Mouse (Mus musculus) liver, postnatal 0 days (tissue): Measurements from ENCODE around the gene Ptgr1. TPM values are rescaled to one million over a fixed set of nuclear protein-coding genes. Genes with fewer than 3 reads are reported as not detected.
A peak's percentile ranks its signal among the peaks of the same experiment; 100 is the strongest.

Source experiments
- ATAC-seq: fragments of 200-750 bp; cut with Nextera tagmentation; 2 replicates; pipeline ENCODE4 v1.8.0; 2017; ENCODE audit warnings: mild to moderate bottlenecking, moderate library complexity
- DNase-seq: peaks from one replicate; pipeline ENCODE4 v3.0.0-alpha.2; 2016
- H3K27ac ChIP-seq: fragments of 300-500 bp; sonication (generic); 2 replicates; pipeline ENCODE4 v1.5.1; 2014; ENCODE audit warnings: antibody characterized with exemption, moderate library complexity, mild to moderate bottlenecking, low read depth
- H3K27me3 ChIP-seq: fragments of 300-500 bp; sonication (generic); 2 replicates; pipeline ENCODE4 v1.6.1; 2014; ENCODE audit warnings: low read length, control low read depth, mixed read lengths; ENCODE audit not compliant: insufficient read depth
- H3K36me3 ChIP-seq: fragments of 300-500 bp; sonication (generic); replicated peaks from 2 replicates; pipeline ENCODE4 v1.6.1; 2014; ENCODE audit warnings: mild to moderate bottlenecking, control low read depth, low read length, moderate library complexity, mixed read lengths; ENCODE audit not compliant: insufficient read depth
- H3K4me1 ChIP-seq: fragments of 300-500 bp; sonication (generic); 2 replicates; pipeline ENCODE4 v1.6.1; 2014; ENCODE audit warnings: antibody characterized with exemption, mild to moderate bottlenecking, control low read depth; ENCODE audit not compliant: insufficient read depth
- H3K4me2 ChIP-seq: fragments of 300-500 bp; sonication (generic); 2 replicates; pipeline ENCODE4 v1.6.1; 2014; ENCODE audit warnings: low read depth, mild to moderate bottlenecking, low read length, moderate library complexity, mixed read lengths
- H3K4me3 ChIP-seq: fragments of 300-500 bp; sonication (generic); 2 replicates; pipeline ENCODE4 v1.5.1; 2014; ENCODE audit warnings: low read depth, low read length
- H3K9ac ChIP-seq: fragments of 300-500 bp; sonication (generic); replicated peaks from 2 replicates; pipeline ENCODE4 v1.6.1; 2014; ENCODE audit warnings: mild to moderate bottlenecking, moderate library complexity
- H3K9me3 ChIP-seq: fragments of 300-500 bp; sonication (generic); 2 replicates; pipeline ENCODE4 v1.6.1; 2016; ENCODE audit warnings: mild to moderate bottlenecking, control low read depth, low read length, mixed read lengths
- CTCF ChIP-seq: sonication (generic); IDR thresholded peaks from 2 replicates; pipeline ENCODE4 v1.5.1; 2016; ENCODE audit warnings: antibody characterized with exemption, low read depth
- EP300 ChIP-seq: IDR thresholded peaks from 2 replicates; pipeline ENCODE4 v1.6.1; 2016; ENCODE audit warnings: antibody characterized with exemption, low read depth, mild to moderate bottlenecking
- WGBS: fragments of 180-500 bp; shearing (Covaris S2); extraction: QIAGEN DNeasy Blood & Tissue Kit; methylation state at CpG from one replicate; pipeline ENCODE4 v1.1.7; 2014; ENCODE audit not compliant: insufficient replicate concordance; 5-methylcytosine and 5-hydroxymethylcytosine counted together
- polyA plus RNA-seq: library from polyadenylated mRNA; unstranded; fragments of >200 nt; fragmentation: Nextera tagmentation; extraction: Ambion mirVana; gene quantifications from 2 replicates; pipeline ENCODE4 v1.2.1, GENCODE M21; 2015

Ptgr1 gene
- polyA plus RNA-seq, 1 experiment from 2014 or later, result 6.8 TPM

DNA sequence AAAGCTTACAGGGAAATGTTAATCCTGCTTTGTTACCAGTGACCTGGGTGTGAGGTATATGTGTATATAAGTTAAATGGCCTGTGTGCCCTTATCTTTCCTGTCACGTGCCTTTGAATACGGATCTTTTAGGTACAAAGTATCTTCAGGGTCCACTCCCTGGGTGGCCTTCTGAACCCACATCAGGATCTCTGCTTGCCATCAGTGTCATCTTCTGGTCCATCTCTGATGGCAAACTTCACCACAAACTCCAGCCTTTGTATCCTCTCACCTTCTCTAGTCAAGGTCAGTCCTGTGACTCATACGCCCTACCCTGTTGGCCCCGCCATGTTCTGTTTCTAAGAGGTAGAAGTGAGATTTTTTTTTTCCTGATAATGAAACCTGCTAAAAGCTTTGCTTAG, 7.8 kb upstream of the Ptgr1 start, which contains the start of gene Dnajc25:
Gene Dnajc25 (plus strand): TSS at position 301 of the 400 bp plus-strand sequence.
- TF ChIP-seq EP300, result no peak
- no peak for TF ChIP-seq CTCF
- no peak within 1 kb of the TSS for H3K4me2 ChIP-seq
- H3K4me1 ChIP-seq, result peaks cover 22% of the 10 kb centered on the region
- no peak within 1 kb of the TSS for H3K4me3 ChIP-seq
- H3K36me3 ChIP-seq, result no peaks in the 10 kb centered on the region
- H3K9ac ChIP-seq, result no peak within 1 kb of the TSS
- WGBS, result 57% methylated on average over 4 of the region's 4 CpGs
- H3K27me3 ChIP-seq, result no peaks in the 10 kb centered on the region
- ATAC-seq (no peak), DNase-seq (no peak)
- H3K9me3 ChIP-seq, result no peaks in the 10 kb centered on the region
- no peak within 1 kb of the TSS for H3K27ac ChIP-seq

- Histone ChIP-seq H3K36me3 (no peaks in the 10 kb centered on the region), H3K4me1 (peaks cover 28% of the 10 kb centered on the region), H3K9ac (no peak overlapping the region), H3K4me3 (no peak overlapping the region), H3K27me3 (no peaks in the 10 kb centered on the region), H3K27ac (no peak overlapping the region), H3K4me2 (peak overlapping the region; percentile 40; the same call in 1 of the 2 replicates), H3K9me3 (no peaks in the 10 kb centered on the region)
- TF ChIP-seq EP300, result no peak
- no peak for TF ChIP-seq CTCF
- WGBS, result 53% methylated on average over 5 of the region's 5 CpGs
- ATAC-seq (no peak), DNase-seq (no peak)
These were observed 5.3 kb upstream of the Ptgr1 start for GRCm38 (mm10) chr4:58992195-58992594.

GRCm38 (mm10) chr4:58990609-58991434, 3.9 kb upstream of the Ptgr1 start:
- WGBS, result 69% methylated on average over 17 of the region's 17 CpGs
- Histone ChIP-seq H3K27ac (no peak overlapping the region), H3K9ac (no peak overlapping the region), H3K4me2 (no peak overlapping the region), H3K36me3 (no peaks in the 10 kb centered on the region), H3K9me3 (no peaks in the 10 kb centered on the region), H3K4me1 (peaks cover 34% of the 10 kb centered on the region), H3K27me3 (no peaks in the 10 kb centered on the region), H3K4me3 (no peak overlapping the region)
- ATAC-seq, result peak; percentile 49
- TF ChIP-seq EP300 (no peak), CTCF (no peak)
- no peak for DNase-seq

DNA sequence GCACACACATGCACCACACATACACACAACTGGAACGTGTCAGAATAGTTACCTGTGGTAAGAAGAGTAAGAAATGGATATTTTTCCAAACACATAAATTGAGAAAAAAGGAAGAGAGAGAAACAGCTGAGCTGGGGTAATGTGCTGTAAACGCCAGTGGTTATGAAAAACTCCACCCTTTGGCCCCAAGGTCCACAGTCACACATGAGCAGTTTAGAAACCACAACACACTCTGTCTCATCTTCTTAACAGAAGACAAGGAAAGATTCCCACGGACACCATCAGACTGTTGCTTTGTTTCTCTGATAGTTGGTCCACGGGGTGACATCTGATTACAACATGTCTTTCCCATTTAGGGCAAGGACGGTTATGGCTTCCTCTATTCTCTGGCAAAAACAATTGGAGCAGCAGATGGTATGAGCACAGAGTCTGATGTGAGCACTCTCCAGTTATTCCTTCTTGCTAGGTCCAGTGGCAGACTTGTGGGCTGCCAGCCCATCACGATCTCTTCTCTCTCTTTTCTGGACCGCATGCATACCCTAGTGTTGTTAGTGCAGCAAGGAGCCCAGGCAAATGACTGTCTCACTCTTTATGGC, 2.5 kb upstream of the Ptgr1 start:
- no peaks in the 10 kb centered on the region for H3K9me3 ChIP-seq
- no peak overlapping the region for H3K27ac ChIP-seq
- H3K4me1 ChIP-seq, result peaks cover 38% of the 10 kb centered on the region
- H3K36me3 ChIP-seq, result no peaks in the 10 kb centered on the region
- no peak overlapping the region for H3K4me3 ChIP-seq
- WGBS, result 49% methylated on average over 7 of the region's 7 CpGs
- ATAC-seq (no peak), DNase-seq (no peak)
- H3K9ac ChIP-seq, result no peak overlapping the region
- H3K27me3 ChIP-seq, result no peaks in the 10 kb centered on the region
- no peak for TF ChIP-seq EP300
- no peak for TF ChIP-seq CTCF
- no peak overlapping the region for H3K4me2 ChIP-seq

DNA sequence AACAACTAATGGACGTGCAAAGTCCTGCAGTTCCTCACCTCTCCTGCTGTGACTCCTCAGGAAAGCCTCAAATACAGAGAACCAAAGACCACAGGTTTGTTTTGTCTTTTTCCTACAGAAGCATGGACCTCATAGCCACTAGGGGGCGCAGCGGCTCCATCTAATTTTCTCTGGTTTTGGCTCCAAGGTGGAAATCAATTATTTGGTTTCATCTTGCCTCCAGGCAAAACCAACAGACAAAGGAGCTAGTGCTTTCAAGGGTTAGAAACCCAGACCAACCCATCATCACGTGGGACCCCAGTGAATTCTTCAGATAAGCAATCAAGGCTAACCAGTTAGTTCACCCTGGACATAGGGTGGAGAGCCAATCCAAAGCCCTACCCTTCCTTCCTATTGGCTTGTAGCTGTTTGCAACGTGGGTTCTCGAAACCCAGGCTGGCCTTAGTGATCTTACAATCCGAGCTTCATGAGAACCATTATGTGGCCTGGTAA, 1.7 kb downstream of the Ptgr1 start:
- peak overlapping the region; percentile 11; the same call in 1 of the 2 replicates for H3K4me2 ChIP-seq
- no peaks in the 10 kb centered on the region for H3K9me3 ChIP-seq

DNA sequence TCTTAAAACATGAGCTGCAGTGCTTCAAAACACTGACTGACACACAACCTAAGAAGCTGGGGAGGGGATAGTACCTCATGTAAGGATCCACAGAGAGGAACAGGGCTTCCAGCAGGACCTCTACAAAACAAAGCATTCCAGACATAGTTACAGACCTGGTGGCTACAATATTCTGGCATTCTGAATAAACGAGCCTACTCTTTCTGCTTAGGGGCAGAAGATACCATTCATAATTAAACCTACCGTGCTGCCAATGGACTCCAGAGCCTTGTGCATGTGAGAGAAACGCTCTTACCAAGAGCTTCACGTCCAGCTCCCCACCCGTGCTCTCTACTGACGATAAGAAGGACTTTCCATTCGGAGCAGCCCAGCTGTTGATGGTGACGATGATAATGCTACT, 4.1 kb downstream of the Ptgr1 start:
- Histone ChIP-seq H3K4me1 (peaks cover 13% of the 10 kb centered on the region), H3K9ac (no peak overlapping the region), H3K36me3 (0 out of 2 replicates have a peak, but pooled peaks cover 7% of the 10 kb centered on the region), H3K4me2 (no peak overlapping the region), H3K4me3 (no peak overlapping the region), H3K27me3 (no peaks in the 10 kb centered on the region), H3K9me3 (no peaks in the 10 kb centered on the region), H3K27ac (no peak overlapping the region)
- 82% methylated on average over 8 of the region's 8 CpGs for WGBS
- TF ChIP-seq EP300, result no peak
- TF ChIP-seq CTCF, result no peak
- no peak for DNase-seq
- ATAC-seq, result no peak

More for the DNA sequence above, 1.7 kb downstream of the Ptgr1 start:
- H3K4me3 ChIP-seq, result no peak overlapping the region
- WGBS, result 8% methylated on average over 7 of the region's 7 CpGs
- no peak overlapping the region for H3K27ac ChIP-seq
- peak; percentile 87 for DNase-seq
- ATAC-seq, result peak; percentile 28
- peak; percentile 92 for TF ChIP-seq CTCF
- no peak for TF ChIP-seq EP300
- peaks cover 15% of the 10 kb centered on the region for H3K4me1 ChIP-seq
- no peak overlapping the region for H3K9ac ChIP-seq
- H3K36me3 ChIP-seq, result 0 out of 2 replicates have a peak, but pooled peaks cover 5% of the 10 kb centered on the region
- H3K27me3 ChIP-seq, result no peaks in the 10 kb centered on the region
